Mouse (Mus musculus) limb, embryonic 14.5 days (tissue): ENCODE results near the gene A930017K11Rik. TPM values are rescaled to one million over a fixed set of nuclear protein-coding genes. Genes with fewer than 3 reads are reported as not detected.
A peak's percentile ranks its signal among the peaks of the same experiment; 100 is the strongest.

Experiments
- ATAC-seq: fragments of 200-750 bp; cut with Nextera tagmentation; 2 replicates; pipeline ENCODE4 v1.8.0; 2017; ENCODE audit warnings: low read depth, moderate number of reproducible peaks, moderate TSS enrichment; ENCODE audit not compliant: low FRiP score
- DNase-seq: peaks from one replicate; pipeline ENCODE4 v3.0.0-alpha.2; 2015; ENCODE audit warnings: low spot score
- H3K27ac ChIP-seq: fragments of 300-500 bp; sonication (generic); replicated peaks from 2 replicates; pipeline ENCODE4 v1.5.1; 2014; ENCODE audit warnings: low read depth, mild to moderate bottlenecking, low read length, moderate library complexity, mixed read lengths
- H3K27me3 ChIP-seq: fragments of 300-500 bp; sonication (generic); 2 replicates; pipeline ENCODE4 v1.6.1; 2014; ENCODE audit warnings: low read length, mixed read lengths; ENCODE audit not compliant: control insufficient read depth, insufficient read depth
- H3K36me3 ChIP-seq: fragments of 300-500 bp; sonication (generic); 2 replicates; pipeline ENCODE4 v1.6.1; 2014; ENCODE audit warnings: mild to moderate bottlenecking, low read length, moderate library complexity, mixed read lengths; ENCODE audit not compliant: control insufficient read depth, insufficient read depth
- H3K4me1 ChIP-seq: fragments of 300-500 bp; sonication (generic); 2 replicates; pipeline ENCODE4 v1.6.1; 2014; ENCODE audit warnings: antibody characterized with exemption, low read length, mixed read lengths; ENCODE audit not compliant: control insufficient read depth, insufficient read depth
- H3K4me2 ChIP-seq: fragments of 300-500 bp; sonication (generic); replicated peaks from 2 replicates; pipeline ENCODE4 v1.6.1; 2014; ENCODE audit warnings: low read depth, mild to moderate bottlenecking, low read length, moderate library complexity; ENCODE audit not compliant: severe bottlenecking
- H3K4me3 ChIP-seq: fragments of 300-500 bp; sonication (generic); replicated peaks from 2 replicates; pipeline ENCODE4 v1.5.1; 2014; ENCODE audit warnings: low read length
- H3K9ac ChIP-seq: fragments of 300-500 bp; sonication (generic); 2 replicates; pipeline ENCODE4 v1.6.1; 2014; ENCODE audit warnings: mild to moderate bottlenecking, low read depth, low read length, moderate library complexity; ENCODE audit not compliant: severe bottlenecking
- H3K9me3 ChIP-seq: fragments of 300-500 bp; sonication (generic); 2 replicates; pipeline ENCODE4 v1.6.1; 2016; ENCODE audit warnings: low read length; ENCODE audit not compliant: control insufficient read depth
- POLR2A ChIP-seq: fragments of 200-500 bp; IDR thresholded peaks from 2 replicates; pipeline ENCODE4 v1.8.0; 2012; ENCODE audit warnings: inconsistent platforms, mild to moderate bottlenecking, moderate library complexity, borderline replicate concordance; ENCODE audit not compliant: insufficient read depth, insufficient read length; ENCODE audit errors: extremely low read depth
- WGBS: fragments of 180-500 bp; shearing (Covaris S2); extraction: QIAGEN DNeasy Blood & Tissue Kit; methylation state at CpG from one replicate; pipeline ENCODE4 v1.1.7; 2014; 5-methylcytosine and 5-hydroxymethylcytosine counted together
- polyA plus RNA-seq, 2 experiments: library from polyadenylated mRNA; depleted of rRNA in 1 of 2; stranded (reverse) in 1 of 2; unstranded in 1 of 2; fragments of >200 nt; fragmentation: Nextera tagmentation in 1 of 2; extraction: Ambion mirVana in 1 of 2; gene quantifications; 2 replicates each; pipeline versions ENCODE4 v1.2.1 to v1.2.3; 2012 to 2014

A930017K11Rik gene
- polyA plus RNA-seq (2012; rRNA removed) = 0.25 and 0.26 TPM in 2 replicates
- 0.23 and 0.35 TPM in 2 replicates for polyA plus RNA-seq (2014; fragmentation: Nextera tagmentation; extraction: Ambion mirVana)

DNA sequence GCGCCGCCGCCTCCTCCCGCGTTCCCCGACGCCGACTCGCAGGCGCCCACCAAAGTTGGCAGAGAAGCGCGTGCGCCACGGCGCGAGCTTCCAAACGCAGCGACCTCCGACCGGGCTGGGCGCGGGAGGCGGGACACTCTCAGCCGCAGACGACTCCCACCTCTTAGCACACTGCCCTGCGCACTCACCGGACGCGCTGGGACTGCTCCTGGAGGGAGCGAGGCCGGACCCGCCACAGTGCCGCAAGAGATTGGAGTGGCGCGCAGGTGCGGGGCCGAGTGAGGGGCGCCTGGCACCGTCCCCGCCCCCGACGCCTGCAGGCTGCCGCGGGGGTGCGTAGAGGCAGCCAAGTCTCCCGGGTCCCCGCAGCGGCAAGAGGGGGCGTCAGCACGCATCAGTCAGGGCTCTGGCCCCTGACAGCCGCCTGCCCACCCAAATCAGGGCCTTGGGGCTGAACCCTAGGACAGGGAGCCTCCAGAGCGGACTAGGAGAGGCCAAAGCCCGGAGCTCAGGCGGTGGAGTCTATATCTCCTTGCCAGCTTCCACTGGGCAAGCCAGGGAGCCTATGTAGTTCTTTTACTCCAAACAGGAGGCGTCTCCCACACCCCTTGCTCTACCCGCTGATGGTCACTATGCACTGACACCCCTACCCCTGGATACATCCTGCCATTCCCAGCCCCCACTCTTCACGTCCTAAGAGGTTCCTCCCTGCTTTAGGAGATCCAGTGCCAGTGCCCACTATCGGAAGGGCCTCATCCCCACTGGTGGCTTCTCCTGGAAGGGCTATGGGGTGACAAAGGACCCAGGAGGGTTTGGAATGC lies at the start of gene A930017K11Rik:
TSS of gene A930017K11Rik (minus strand) at position 763 of the 821 bp plus-strand sequence.
- TF ChIP-seq POLR2A = no peak
- no peaks in the 10 kb centered on the region for H3K9me3 ChIP-seq
- H3K4me3 ChIP-seq = peak within 1 kb of the TSS; percentile 40
- ATAC-seq = no peak
- H3K4me1 ChIP-seq = peaks cover 9% of the 10 kb centered on the region; the same call in 1 of the 2 replicates
- DNase-seq = no peak
- peak within 1 kb of the TSS; percentile 70 for H3K4me2 ChIP-seq
- H3K9ac ChIP-seq = peak within 1 kb of the TSS; percentile 47
- H3K27ac ChIP-seq = no peak within 1 kb of the TSS
- WGBS = 2% methylated on average over 29 of the region's 58 CpGs
- H3K27me3 ChIP-seq = peaks cover 39% of the 10 kb centered on the region
- H3K36me3 ChIP-seq = no peaks in the 10 kb centered on the region

- Histone ChIP-seq H3K9me3 (no peaks in the 10 kb centered on the region), H3K36me3 (peaks cover 46% of the 10 kb centered on the region), H3K27ac (no peak overlapping the region), H3K4me3 (no peak overlapping the region), H3K4me2 (no peak overlapping the region), H3K9ac (no peak overlapping the region), H3K4me1 (no peaks in the 10 kb centered on the region), H3K27me3 (no peaks in the 10 kb centered on the region)
- no peak for ATAC-seq
- no peak for DNase-seq
- TF ChIP-seq POLR2A = no peak
- 89% methylated on average over 11 of the region's 11 CpGs for WGBS
Observed at GRCm38 (mm10) chr17:25998425-25998824, 46.1 kb upstream of the A930017K11Rik start.

DNA sequence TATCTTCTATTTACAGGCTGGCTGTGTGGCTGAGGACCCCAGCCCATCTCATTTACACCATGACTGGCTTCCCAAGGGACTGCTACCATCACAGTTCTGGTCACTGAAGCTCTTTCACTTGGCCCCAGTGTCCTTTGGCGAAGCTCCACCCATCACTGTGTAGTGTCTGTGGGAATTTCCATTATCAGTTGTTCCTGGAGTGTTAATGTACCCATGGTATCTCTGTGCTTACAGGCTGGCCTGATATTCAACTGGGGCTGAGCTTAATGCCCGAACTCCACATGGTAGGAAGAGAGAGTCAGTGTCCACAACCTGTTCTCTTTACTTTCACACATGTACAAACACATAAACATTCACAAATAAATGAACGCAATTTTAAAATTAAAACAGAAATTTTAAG lies 41.1 kb upstream of the A930017K11Rik start:
- no peak for TF ChIP-seq POLR2A
- H3K4me1 ChIP-seq = no peaks in the 10 kb centered on the region
- H3K27me3 ChIP-seq = no peaks in the 10 kb centered on the region
- no peak overlapping the region for H3K4me3 ChIP-seq
- H3K27ac ChIP-seq = no peak overlapping the region
- no peak overlapping the region for H3K9ac ChIP-seq
- no peak for ATAC-seq
- peaks cover 75% of the 10 kb centered on the region for H3K36me3 ChIP-seq
- no peak overlapping the region for H3K4me2 ChIP-seq
- WGBS = 93% methylated on average over 3 of the region's 3 CpGs
- H3K9me3 ChIP-seq = no peaks in the 10 kb centered on the region
- no peak for DNase-seq

GRCm38 (mm10) chr17:25992274-25992673 lies 39.9 kb upstream of the A930017K11Rik start:
- no peak for TF ChIP-seq POLR2A
- DNase-seq (no peak), ATAC-seq (no peak)
- Histone ChIP-seq H3K9me3 (no peaks in the 10 kb centered on the region), H3K4me3 (no peak overlapping the region), H3K4me2 (no peak overlapping the region), H3K36me3 (peaks cover 70% of the 10 kb centered on the region), H3K9ac (no peak overlapping the region), H3K4me1 (no peaks in the 10 kb centered on the region), H3K27ac (no peak overlapping the region), H3K27me3 (no peaks in the 10 kb centered on the region)
- 100% methylated on average over 4 of the region's 4 CpGs for WGBS

GRCm38 (mm10) chr17:25990331-25990730 lies 38.0 kb upstream of the A930017K11Rik start:
- Histone ChIP-seq H3K4me1 (no peaks in the 10 kb centered on the region), H3K36me3 (peaks cover 59% of the 10 kb centered on the region), H3K27me3 (no peaks in the 10 kb centered on the region), H3K4me2 (no peak overlapping the region), H3K9ac (no peak overlapping the region), H3K27ac (no peak overlapping the region), H3K9me3 (no peaks in the 10 kb centered on the region), H3K4me3 (no peak overlapping the region)
- DNase-seq (no peak), ATAC-seq (no peak)
- 86% methylated on average over 5 of the region's 5 CpGs for WGBS
- TF ChIP-seq POLR2A = no peak
